Mouse (Mus musculus): ENCODE measurements around the gene Zfp715. TPM values are rescaled to one million over a fixed set of nuclear protein-coding genes. Genes with fewer than 3 reads are reported as not detected.

The Zfp715 gene
- polyA plus RNA-seq (2012; rRNA removed): 2.2 and 3.1 TPM in 2 replicates

DNA sequence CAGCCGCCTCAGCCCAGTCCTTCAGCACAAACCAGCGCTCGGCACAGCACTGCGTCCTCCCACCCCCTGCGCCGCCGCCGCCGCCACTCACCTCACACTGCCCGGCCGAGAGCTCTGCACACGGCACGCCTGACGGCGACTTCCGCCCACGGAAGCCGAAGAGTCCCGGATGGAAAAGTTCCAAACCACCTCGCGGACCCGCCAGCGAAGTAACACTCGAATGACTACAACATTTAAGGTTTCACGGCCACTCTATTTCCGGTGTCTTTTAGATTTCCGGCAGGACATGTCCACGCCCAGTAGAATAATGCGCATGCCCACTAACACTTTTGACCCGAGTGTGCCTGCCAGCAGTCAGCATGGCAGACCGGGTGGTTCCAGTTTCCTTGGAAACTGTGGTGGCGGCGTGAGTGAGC lies at the start of gene Zfp715:
TSS of gene Zfp715 (minus strand) at position 282 of the 416 bp plus-strand sequence.

DNA sequence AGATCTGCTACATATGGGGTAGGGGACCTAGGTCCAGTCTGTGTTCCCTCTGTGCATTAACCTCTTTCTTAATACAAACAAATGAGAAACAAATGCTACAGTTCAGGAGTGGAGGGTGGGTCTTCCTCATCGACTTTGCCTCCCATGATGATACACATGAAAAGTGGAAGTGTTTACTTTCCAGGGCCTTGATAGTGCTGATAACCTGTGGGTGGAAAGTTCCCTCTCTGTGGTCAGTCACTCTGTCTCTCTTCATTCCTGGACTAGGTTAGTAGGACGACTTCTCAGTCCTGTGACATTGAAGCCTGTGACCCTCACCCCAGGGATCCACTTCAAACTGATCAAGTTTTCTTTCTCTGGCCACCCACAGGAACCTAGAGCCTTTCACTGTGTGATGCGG lies 38.1 kb upstream of the Zfp715 start, which contains the start of gene Siglecf:
TSS of gene Siglecf (plus strand) at position 188 of the 400 bp plus-strand sequence.

Other genes starting within 250 kb of the Zfp715 start
- gene Zfp936, start 199.1 kb downstream of the Zfp715 start, polyA plus RNA-seq (2012; rRNA removed): 0.05 TPM in 1 of 2 replicates, not detected in the other
- 0.32 and 0.59 TPM in 2 replicates for gene Siglecf, start 38.0 kb upstream of the Zfp715 start, polyA plus RNA-seq (2012; rRNA removed)
- gene Siglecg, start 94.9 kb upstream of the Zfp715 start, polyA plus RNA-seq (2012; rRNA removed): 3.3 and 3.4 TPM in 2 replicates
- gene Lim2, start 114.4 kb upstream of the Zfp715 start, polyA plus RNA-seq (2012; rRNA removed): not detected in 2 replicates
- gene Nkg7, start 123.8 kb upstream of the Zfp715 start, polyA plus RNA-seq (2012; rRNA removed): 3.6 and 4.3 TPM in 2 replicates
- not detected in 2 replicates for gene Cldnd2, start 127.5 kb upstream of the Zfp715 start, polyA plus RNA-seq (2012; rRNA removed)
- 66.7 and 91.3 TPM in 2 replicates for gene Etfb, start 130.8 kb upstream of the Zfp715 start, polyA plus RNA-seq (2012; rRNA removed)
- gene Gm45233, start 130.8 kb upstream of the Zfp715 start, polyA plus RNA-seq (2012; rRNA removed): 1.4 and 1.9 TPM in 2 replicates
- gene Vsig10l, start 149.9 kb upstream of the Zfp715 start, polyA plus RNA-seq (2012; rRNA removed): 11.4 and 11.9 TPM in 2 replicates
- gene Iglon5, start 176.8 kb upstream of the Zfp715 start, polyA plus RNA-seq (2012; rRNA removed): 4.7 and 5.2 TPM in 2 replicates
- gene 4931406B18Rik, start 192.6 kb upstream of the Zfp715 start, polyA plus RNA-seq (2012; rRNA removed): not detected in 2 replicates
- 2.1 and 6.2 TPM in 2 replicates for gene Cd33, start 231.1 kb upstream of the Zfp715 start, polyA plus RNA-seq (2012; rRNA removed)
- 1.5 and 1.6 TPM in 2 replicates for gene Zfp658, start 249.0 kb upstream of the Zfp715 start, polyA plus RNA-seq (2012; rRNA removed)

Measured in ovary, adult 2 months (tissue).